Mouse (Mus musculus) splenic B cell, adult 2 months (primary cell): Measurements from ENCODE around the gene Tnfaip6.
"Not testable (repeated sequence)": the region's sequence is repeated elsewhere in the genome, so short reads cannot be mapped to it uniquely, and the experiment has no call there.

Experiments used
- DNase-seq: peaks from one replicate; pipeline ENCODE4 v3.0.0-alpha.2; 2011; ENCODE audit warnings: low read depth, low spot score
- H3K27me3 ChIP-seq: 2 replicates; pipeline ENCODE4 v1.6.1; 2012; ENCODE audit warnings: mild to moderate bottlenecking, low read length, moderate library complexity, mixed read lengths; ENCODE audit not compliant: control insufficient read depth, poor library complexity, insufficient read depth, severe bottlenecking
- H3K36me3 ChIP-seq: 2 replicates; pipeline ENCODE4 v1.6.1; 2012; ENCODE audit warnings: mild to moderate bottlenecking, low read length, moderate library complexity, mixed read lengths; ENCODE audit not compliant: control insufficient read depth, poor library complexity, insufficient read depth, severe bottlenecking

Gene Tnfaip6

GRCm38 (mm10) chr2:52037882-52038281 lies at the start of gene Tnfaip6:
TSS of gene Tnfaip6 (plus strand) at chr2:52038009.
- peak; percentile 13 for DNase-seq
- H3K36me3 ChIP-seq: no peaks in the 10 kb centered on the region
- H3K27me3 ChIP-seq: no peaks in the 10 kb centered on the region; the same call in 1 of the 2 replicates

GRCm38 (mm10) chr2:51989559-51989958 lies 48.2 kb upstream of the Tnfaip6 start:
- no peaks in the 10 kb centered on the region for H3K27me3 ChIP-seq
- no peaks in the 10 kb centered on the region for H3K36me3 ChIP-seq
- DNase-seq: no peak

- DNase-seq: no peak
- H3K27me3 ChIP-seq: no peaks in the 10 kb centered on the region
- H3K36me3 ChIP-seq: no peaks in the 10 kb centered on the region
Observed at GRCm38 (mm10) chr2:51991447-51991846, 46.4 kb upstream of the Tnfaip6 start.

- no peaks in the 10 kb centered on the region for H3K36me3 ChIP-seq
- no peak for DNase-seq
- no peaks in the 10 kb centered on the region for H3K27me3 ChIP-seq
Observed at GRCm38 (mm10) chr2:51999996-52000395, 37.8 kb upstream of the Tnfaip6 start.

- Histone ChIP-seq H3K27me3 (no peaks in the 10 kb centered on the region), H3K36me3 (no peaks in the 10 kb centered on the region)
- DNase-seq: no peak
Observed at GRCm38 (mm10) chr2:52001521-52001920, 36.3 kb upstream of the Tnfaip6 start.

GRCm38 (mm10) chr2:52002299-52002698 lies 35.5 kb upstream of the Tnfaip6 start:
- H3K27me3 ChIP-seq, DNase-seq, H3K36me3 ChIP-seq: not testable (repeated sequence)

- Histone ChIP-seq H3K27me3 (no peaks in the 10 kb centered on the region), H3K36me3 (no peaks in the 10 kb centered on the region)
- DNase-seq: no peak
Observed at GRCm38 (mm10) chr2:52006380-52006779, 31.4 kb upstream of the Tnfaip6 start.

- not testable (repeated sequence) for H3K27me3 ChIP-seq, DNase-seq, H3K36me3 ChIP-seq
Observed at GRCm38 (mm10) chr2:52011820-52012219, 26.0 kb upstream of the Tnfaip6 start.

GRCm38 (mm10) chr2:52013306-52013820 lies 24.4 kb upstream of the Tnfaip6 start:
- no peak for DNase-seq
- no peaks in the 10 kb centered on the region for H3K27me3 ChIP-seq

GRCm38 (mm10) chr2:52016361-52016760 lies 21.4 kb upstream of the Tnfaip6 start:
- no peaks in the 10 kb centered on the region for H3K27me3 ChIP-seq
- H3K36me3 ChIP-seq: no peaks in the 10 kb centered on the region
- DNase-seq: no peak

More at GRCm38 (mm10) chr2:52013306-52013820, 24.4 kb upstream of the Tnfaip6 start:
- no peaks in the 10 kb centered on the region for H3K36me3 ChIP-seq

GRCm38 (mm10) chr2:52027061-52027460 lies 10.7 kb upstream of the Tnfaip6 start:
- DNase-seq: no peak
- Histone ChIP-seq H3K36me3 (no peaks in the 10 kb centered on the region), H3K27me3 (no peaks in the 10 kb centered on the region)

GRCm38 (mm10) chr2:52029426-52029825 lies 8.4 kb upstream of the Tnfaip6 start:
- Histone ChIP-seq H3K27me3 (no peaks in the 10 kb centered on the region), H3K36me3 (no peaks in the 10 kb centered on the region)
- peak; percentile 19 for DNase-seq

- Histone ChIP-seq H3K36me3 (no peaks in the 10 kb centered on the region), H3K27me3 (no peaks in the 10 kb centered on the region)
- no peak for DNase-seq
Observed at GRCm38 (mm10) chr2:52031491-52031890, 6.3 kb upstream of the Tnfaip6 start.

- H3K36me3 ChIP-seq: no peaks in the 10 kb centered on the region
- DNase-seq: no peak
- H3K27me3 ChIP-seq: no peaks in the 10 kb centered on the region; the same call in 1 of the 2 replicates
Observed at GRCm38 (mm10) chr2:52034601-52035000, 3.2 kb upstream of the Tnfaip6 start.

GRCm38 (mm10) chr2:52035144-52035543 lies 2.7 kb upstream of the Tnfaip6 start:
- DNase-seq: no peak
- H3K36me3 ChIP-seq: no peaks in the 10 kb centered on the region
- H3K27me3 ChIP-seq: no peaks in the 10 kb centered on the region; the same call in 1 of the 2 replicates
